Mouse (Mus musculus): ENCODE measurements around the gene Mgat3.

The Mgat3 gene

DNA sequence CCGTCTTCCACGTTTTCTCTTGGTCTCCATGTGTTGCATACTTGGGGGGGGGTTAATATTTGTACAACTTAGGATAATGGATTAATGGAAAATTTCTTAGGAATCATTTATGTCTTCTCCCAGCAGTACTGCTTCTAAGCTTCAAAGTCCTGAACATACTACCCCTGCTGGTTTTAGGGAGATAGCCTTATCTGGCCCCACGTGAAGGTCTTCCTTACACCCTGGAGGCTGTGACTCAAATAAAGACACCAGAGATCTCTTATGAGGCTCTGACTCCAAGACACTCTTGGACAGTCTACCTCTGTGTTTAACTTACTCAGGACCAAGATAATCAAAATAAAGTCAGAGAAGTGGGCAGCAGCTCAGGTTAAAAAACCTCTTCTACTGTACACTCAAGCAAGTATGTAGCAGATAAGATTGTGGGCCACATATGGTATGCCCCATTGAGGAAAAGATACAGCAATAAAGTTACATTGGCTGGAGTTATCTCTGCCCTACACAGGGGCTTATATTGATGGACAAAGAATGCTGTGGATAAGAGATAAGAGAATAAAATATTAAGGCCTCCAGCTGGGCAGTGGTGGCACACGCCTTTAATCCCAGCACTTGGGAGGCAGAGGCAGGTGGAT is 8.7 kb downstream of the Mgat3 start:
- DNase-seq: no peak

DNA sequence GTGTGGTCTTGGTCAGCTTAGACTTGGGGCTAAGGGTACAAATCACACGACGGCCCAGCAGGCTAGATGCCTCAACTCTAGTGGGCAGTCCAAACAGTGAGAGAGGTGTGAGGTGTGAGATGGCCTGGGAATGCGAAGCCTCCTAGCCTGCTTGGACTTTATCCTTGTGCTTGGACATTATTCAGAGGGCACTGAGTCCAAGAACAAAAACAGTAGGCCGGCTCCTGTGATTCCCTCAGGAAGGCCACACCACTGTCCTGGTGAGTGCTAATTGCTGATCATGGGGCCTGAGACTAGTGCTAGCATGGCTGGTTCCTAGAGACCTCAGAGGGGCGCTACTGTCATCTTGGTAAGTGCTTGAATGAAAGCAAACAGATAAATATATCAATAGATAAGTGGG is 15.4 kb downstream of the Mgat3 start:
- peak; percentile 78 for DNase-seq

DNA sequence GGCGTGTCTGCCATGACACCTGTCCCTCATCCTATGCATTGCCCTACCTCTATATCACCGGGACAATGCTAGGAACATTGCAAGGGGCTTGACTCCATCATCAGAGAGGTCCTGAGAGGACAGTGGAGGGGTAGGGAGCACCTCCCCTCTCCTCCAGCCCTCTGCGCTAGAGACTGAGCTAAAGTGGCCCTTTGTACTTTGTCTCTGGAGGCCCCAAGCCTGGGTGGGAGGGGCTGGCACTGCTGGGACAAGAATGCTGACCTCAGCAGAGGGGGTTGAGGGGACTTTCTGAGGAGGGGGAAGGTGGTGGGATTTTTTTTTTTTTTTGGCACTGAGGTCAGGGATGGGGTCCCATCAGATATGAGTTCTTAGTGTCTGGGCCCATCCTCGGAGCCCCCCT is 16.6 kb downstream of the Mgat3 start:
- peak; percentile 79 for DNase-seq

DNA sequence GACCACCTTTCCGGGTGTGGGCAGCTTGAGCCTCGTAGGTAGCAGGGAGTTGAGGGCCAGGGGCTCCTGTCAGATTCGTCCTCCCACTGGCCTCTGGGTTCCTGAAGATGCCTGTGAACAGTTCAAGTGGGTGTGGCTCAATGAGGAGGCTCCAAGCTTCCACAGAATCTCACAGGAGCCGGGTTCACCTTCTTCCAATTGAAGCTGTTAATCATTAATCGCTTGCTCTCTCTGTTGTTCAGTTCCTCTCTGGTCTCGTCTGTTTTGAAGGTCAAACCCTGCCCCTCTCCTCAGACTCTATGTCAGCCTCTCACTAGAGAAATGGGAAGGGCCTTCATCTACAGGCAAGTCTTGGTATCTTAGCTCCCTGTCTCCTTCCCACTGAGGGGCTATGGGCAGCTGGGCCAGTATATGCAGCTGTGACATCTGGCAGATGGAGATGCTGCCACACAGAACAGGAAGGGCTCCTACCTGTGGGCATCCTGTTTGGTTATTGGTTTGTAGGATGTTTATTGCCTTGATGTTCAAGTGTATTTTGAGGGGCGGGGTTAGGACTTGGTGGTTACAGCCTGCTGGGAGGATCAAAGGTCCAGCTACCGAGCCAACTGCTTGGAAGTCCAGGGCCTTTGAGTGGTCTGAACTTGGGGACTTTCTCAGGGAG is 18.2 kb downstream of the Mgat3 start:
- peak; percentile 69 for DNase-seq

DNA sequence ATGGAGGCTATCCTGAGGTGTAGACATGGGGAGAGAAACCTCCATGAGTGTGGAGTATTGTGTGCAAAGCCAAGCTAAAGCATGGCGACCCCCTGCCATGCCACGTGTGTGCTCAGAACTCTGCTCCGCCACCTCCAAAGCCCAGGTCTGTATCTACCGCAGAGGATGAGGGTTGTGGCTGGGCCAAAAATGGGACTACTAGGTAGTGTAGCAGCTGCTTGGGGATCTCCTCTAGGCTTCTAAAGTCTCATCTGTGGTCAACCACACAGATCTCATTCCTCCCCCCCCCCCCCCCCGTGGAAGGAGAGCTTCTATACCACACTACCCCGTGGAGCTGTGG is 18.7 kb downstream of the Mgat3 start:
- DNase-seq: no peak

DNA sequence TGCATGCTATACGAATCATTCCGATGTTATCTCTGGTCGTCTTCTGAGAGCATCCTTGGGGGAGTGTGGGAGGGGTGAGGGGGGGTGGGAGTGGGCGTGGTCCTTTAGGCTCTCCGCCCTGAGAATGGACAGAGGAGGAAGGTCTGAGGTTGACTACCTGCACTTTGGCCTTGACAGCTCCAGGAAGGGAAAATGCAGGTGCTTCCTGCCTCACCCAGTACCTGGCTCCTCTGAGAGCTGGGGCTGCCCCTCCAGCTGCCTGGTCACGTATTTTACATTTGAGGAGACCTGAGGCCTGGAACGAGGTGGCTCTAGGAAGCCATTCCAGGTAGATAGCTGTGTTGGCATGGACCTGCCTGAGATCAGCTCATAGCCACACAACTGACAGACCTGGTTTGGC is 19.3 kb downstream of the Mgat3 start:
- no peak for DNase-seq

DNA sequence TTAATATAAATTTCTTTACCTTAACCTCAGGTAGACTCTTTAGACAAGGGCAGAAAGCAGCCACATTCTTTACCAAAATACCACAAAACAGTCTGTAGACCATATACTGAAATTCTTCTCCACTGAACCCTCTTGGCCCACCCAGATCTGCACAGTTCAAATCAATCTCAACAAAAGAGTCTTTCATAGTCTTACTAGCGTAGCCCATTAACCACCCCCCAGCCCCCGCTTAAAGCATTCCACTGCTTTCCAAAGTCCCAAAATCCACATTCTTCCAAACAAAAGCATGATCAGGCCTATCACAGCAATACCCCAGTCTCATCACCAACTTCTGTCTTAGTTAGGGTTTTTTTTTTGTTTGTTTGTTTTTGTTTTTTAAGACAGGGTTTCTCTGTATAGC is 26.0 kb downstream of the Mgat3 start:
- DNase-seq: no peak

DNA sequence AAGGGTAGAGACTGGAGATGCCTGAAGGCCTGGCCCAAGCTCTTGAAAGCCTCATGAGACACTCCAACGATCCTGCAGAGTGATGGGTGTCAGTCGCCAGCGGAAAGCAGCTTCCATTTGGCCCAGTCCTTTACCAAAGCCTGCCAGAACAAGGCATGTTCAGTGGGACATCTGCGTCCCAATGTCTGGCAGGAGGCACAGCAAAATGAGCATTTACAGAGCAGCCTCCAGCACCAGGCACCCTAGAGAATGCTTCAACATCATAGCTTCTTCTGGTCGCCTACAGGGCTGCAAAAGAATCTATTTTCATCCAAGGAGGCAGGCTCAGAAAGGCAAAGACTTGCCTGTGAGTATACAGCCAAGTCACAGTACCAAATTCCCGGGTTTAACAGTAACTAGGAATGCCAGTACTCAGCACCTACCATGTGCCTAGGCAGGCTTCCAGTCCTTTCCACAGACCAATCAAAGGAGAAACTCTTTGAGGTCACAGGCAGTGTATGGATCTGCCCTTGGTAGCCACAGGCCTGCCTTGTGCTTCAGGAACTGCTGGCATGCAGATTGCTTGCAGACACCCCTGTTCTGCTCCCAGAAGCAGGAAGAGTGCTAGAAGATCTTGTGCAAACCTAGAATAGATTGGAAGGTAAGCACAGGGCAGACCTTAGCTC is 28.7 kb downstream of the Mgat3 start:
- peak; percentile 32 for DNase-seq

DNA sequence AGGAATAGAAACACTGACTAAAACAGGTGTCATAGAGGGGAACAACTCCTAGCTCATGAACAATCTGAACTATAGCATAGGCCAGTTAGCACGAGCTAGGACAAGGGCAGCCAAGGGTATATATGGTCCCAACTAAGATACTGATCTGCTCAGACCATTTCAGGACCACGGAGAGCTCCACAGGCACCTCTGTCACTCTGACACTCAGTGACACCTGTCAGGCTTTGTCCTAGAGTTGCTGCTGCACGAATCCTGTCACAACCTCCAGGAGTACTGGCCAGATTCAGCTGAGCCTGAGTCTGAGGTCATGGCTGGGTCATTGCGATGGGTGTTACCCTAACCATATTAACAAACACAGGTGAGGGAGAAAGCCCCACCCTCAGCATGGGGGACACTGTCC is 29.9 kb downstream of the Mgat3 start:
- no peak for DNase-seq

DNA sequence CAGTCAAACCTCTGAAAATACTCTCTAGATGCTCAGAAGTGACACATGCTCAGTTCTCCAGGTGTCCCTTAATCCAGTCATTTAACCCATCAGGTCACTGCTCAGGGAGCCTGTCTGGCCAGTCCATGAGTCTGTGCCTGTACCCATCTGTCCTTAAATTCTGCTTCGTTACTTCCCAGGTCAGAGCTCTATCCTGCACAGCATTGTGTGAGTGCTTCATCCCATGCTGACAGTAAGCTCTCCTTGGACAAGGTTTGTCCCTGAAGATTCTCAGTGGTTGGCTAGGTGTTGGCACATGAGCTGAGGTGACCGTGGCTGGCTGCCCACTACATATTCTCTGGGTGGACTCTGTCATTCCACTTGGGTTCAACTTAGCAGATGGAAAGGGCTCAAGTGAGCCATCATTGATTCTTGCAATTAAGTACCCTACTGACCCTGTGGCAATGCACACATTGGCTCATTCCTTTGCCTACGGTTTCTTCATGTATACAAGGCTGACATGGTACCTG is 32.6 kb downstream of the Mgat3 start:
- DNase-seq: no peak

DNA sequence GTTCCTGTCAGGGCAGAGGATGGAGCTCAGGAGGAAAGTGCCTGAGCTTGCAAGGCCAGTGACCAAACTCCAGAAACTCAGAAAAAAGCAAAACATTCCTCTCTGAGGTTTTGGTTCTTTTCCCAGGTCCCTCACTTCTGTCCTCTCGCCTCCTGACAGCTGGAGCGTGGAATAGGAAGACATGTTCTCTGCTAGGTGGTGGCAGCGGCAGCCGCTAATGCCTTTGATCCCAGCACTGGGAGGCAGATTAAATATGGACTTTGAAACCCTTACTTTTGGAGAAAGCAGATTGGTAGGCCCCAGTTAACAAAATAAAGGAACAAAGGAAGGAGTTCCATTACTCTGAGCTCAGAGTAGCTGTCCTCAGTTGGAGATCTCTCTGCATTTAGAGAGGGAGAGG is 34.9 kb downstream of the Mgat3 start:
- peak; percentile 54 for DNase-seq

DNA sequence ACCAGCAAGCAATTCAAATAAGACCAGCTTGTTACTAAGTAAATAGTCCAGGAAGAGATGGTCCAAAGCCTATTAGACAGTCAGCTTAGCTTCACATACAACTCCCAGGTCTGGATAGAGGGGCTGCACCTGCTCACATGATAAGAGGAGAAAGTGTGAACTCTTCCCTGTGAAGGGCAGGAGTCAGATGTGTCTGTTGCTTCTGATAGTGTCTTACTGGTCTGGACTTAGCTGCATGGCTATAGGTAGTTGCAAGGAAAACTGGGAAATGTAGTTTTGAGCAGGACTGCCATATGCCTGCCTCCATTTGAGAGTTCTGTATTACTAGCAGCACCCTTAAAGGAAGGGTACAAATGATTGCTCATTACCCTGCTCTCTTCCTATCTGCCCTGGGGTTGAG is 40.2 kb downstream of the Mgat3 start:
- DNase-seq: no peak

DNA sequence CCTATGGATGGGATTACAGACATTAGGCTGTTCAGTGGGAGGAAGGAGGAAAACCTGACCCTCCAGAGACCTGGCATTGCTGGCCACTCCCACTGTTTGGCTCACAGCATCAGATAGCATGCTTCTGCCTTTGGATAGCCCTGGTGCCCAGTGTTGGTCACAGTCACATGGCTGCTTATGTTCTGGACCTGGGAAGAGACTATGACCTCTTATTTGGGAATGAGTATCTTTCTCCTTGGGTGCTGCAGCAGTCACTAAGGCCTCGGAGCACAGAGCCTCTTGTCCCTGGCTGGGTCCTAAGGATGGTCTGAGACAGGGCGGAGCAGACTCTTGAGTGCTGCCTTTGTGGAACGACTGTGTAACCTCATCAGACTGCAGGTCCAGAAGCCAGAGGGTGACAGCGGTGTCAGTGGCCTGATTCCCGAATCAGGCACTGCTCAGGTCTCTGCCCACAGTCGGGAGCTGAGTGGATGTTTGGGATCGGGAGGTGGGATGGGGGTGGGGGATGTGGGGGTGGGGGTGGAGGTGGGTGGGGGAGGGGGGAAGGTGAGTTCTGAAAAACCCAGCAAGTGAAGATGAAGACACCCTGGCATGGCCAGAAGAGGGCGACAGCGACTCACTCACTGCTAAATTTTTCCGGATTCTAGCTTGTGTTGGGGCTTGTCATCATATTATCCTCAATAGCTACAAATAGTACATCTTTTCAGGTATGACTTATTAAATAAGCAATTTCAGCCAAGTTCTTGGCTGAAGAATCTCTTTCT is 42.4 kb downstream of the Mgat3 start:
- peak; percentile 33 for DNase-seq

DNA sequence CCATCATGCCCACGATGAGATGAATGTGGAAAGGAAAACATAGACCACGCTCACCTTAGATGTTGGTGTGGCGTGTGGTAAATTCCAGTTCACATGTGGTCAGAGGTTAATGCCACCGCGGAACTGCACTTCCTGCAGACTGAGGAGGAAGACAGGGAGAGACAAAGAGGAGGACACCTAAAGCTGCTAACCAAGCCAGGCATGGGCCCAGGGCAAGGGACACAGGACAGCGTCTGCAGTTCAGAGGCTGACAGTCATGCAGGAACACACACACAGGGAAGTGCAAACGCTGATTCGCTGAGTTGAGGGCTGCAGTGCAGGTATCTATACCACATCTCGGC is 42.9 kb downstream of the Mgat3 start:
- no peak for DNase-seq

DNA sequence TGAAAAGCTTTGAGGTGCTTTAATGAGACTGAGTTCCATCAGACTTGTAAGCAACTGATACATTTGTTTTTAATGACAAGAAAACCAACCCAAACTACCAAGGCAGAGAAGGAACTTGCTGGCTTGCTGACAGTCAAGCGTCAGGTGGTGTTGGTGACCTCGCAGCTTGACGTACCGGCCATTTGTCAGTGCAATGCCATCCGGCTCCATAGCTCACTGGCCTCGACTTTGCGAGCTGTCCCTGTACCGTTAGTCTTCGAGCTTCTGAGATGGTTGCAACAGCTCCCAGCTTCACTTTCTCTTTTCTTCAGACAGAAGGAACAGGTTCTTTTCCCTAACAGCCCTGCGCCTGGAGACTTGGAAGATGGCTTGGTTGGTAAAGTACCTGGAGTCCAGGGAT is 44.0 kb downstream of the Mgat3 start:
- DNase-seq: no peak

DNA sequence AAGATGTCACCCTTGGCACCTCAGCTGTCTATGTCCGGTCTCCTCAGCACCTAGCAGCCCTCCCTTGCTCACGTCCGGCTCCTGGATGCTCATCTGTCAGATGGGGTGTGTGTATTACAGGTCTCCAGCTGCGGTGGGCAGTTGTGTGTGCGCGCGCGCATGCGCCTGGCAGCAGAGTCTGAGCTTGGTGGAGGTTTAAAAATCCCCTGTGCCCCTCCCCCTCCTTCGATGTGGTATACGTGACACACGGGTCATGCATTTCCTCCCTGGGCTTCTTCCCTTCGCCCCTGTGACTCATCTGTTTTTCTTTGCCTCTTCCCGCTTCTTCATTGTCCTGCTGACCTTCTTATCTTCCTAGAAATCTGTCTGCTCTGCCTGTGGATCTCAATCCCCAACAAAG is 45.7 kb downstream of the Mgat3 start:
- DNase-seq: no peak

DNA sequence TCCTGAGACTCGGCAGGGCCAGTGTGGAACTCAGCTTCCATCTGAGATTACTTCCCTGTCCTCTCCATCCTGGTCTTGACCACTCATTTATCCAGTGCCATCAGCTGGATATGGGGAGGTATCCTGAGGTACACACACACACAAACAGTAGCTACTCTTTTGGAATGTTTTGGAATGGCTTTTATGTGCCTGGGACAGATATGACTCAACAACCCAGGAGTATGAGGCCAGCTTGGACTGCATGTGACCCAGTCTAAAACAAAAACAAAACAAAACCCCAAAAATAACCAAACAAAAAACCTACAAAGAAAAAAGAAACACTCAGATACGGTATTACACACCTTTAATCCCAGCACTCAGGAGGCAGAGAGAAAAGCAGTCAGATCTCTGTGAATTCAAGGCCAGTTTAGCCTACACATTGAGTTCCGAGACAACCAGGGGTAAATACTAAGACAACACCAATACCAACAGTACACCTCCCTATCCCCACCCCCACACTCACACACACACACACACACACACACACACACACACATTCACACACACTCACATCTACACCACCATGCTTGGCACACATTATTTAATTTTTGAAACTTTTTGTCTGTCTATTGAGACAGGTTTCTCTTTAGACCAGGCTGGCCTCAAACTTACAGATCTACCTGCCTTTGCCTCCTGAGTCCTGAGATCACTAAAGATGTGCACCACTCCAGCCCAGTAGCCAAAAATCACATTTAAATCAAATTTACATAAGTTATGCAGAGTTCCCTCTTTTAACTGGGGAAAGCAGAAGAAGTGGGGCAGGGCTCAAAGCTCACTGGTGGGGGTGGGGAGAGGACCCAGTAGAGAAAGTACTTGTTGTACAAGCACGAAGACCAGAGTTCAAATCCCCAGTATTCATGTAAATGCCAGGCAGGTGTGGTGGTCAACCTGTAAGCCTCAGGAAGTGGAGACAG is 46.5 kb downstream of the Mgat3 start:
- DNase-seq: no peak

DNA sequence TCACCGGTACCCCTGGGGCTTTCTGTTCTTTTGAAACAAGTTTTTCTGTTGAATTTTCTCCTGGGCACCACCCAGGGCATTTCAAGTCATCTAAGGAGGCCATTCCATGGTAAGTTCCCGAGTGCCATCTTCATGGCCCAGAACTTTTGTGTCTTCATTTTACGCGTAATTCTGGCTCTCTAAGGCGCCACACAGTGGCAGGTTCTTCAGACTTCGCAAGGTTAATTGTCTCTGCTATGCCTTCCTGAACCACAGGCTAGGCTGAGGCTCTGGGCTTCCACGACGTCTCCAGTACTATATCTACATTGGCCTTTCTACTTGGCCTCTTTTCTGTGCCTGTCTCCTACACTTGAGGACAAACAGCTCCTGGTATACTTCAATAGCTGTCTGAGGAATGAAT is 47.5 kb downstream of the Mgat3 start:
- DNase-seq: no peak

DNA sequence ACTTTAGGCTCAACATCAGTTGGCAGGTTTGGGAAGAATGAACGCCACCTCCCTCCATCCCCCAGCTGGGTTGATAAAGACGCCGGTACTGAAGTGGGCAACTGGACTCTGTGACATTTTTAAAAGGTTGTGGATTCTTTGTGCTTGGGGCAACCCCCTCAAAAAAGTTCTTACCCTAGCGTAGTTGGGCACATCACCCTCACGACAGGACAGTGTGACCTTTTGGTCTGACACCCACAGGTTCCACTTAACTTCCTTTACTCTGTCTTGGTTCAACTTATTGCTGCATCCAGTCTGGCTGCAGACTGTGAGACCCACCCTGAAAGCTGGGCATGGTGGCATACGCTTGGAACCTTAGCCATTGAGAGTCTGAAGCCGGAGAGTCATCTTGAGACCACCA is 50.2 kb downstream of the Mgat3 start:
- DNase-seq: no peak

DNA sequence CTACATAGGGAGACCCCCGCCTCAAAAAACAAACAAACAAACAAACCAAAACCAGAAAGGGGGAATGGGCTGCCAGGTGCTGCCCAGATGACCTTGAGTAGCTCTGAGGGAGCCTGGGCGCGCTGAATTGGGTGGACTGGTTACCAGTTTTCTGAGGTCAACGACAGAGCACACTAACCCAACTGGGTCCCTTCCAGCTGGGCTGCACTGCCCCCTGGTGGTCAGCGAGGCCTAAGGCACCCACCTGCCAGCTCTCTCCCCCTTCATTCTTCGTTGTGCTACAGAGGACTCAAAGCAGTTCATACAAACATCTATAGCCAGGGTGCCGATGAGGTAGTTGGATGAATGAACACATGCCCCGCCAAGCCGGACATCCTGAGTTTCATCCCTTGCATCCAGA is 51.7 kb downstream of the Mgat3 start:
- DNase-seq: peak; percentile 69

DNA sequence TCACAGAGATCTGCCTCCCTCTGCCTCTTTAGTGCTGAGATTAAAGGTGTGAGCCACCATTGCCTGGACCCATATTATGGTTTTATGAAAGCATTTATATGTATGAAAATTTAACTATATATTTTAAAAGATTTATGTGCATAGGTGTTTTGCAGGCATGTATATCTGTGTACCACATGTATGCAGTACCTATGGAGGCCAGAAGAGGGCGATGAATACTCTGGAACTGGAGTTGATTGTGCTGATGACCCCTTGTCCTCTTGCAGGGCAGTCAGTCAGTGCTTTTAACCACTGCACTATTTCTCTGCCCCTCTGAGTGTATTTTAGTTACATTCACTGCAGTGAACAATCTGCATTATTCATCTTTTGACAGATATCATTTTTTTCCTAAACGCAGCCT is 52.3 kb downstream of the Mgat3 start:
- peak; percentile 81 for DNase-seq

DNA sequence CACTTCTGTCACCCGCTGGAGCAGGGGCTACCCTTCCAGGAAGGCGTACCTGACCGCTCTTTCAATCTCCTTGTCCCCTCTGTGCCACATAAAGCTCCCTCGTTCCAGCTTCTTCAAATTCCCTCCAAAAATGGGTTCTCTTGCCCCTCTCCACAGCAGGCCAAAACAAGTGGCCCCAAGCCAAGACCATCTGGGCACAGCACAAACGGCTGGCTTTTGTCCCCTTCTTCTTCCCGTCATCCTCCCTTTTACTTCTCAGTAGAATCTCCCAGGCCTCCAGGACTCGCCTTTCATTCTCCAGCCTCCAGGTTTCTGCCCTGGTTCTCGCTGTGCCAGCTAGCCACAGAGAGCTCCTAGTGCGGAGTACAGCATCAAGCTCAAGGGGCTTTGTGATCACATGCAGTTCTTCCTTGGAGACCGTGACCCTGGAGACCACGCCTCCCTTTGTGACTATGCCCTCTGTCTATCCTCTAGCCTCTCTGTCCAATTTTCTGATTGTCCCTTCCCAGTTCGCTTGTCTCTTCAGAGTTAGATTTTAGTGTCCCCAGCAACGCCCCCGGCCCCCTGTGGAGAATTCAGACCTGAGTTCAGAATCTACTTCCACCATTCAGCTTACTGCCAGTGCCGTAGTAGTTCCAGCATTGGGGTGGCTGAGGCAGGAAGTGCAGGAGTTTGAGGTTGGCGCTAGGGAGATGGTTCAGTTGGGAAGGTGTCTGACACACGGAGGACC is 54.7 kb downstream of the Mgat3 start:
- DNase-seq: no peak

Measured in kidney, postnatal 14 days (tissue).